Mouse (Mus musculus): ENCODE results near the gene Ass1. TPM values are rescaled to one million over a fixed set of nuclear protein-coding genes. Genes with fewer than 3 reads are reported as not detected.

Ass1 gene
- polyA plus RNA-seq, 1 experiment from 2014 or later, result 11.8 TPM

- peaks cover 59% of the 10 kb centered on the region for H3K4me1 ChIP-seq (replicated peaks)
- DNase-seq (ENCODE audit: low spot score), result no peak
These were observed 21.1 kb upstream of the Ass1 start for GRCm38 (mm10) chr2:31448756-31449440.

GRCm38 (mm10) chr2:31449441-31449815 lies 20.6 kb upstream of the Ass1 start:
- Histone ChIP-seq H3K4me1 (replicated peaks) (peaks cover 64% of the 10 kb centered on the region), H3K27me3 (ENCODE audit: insufficient read depth, poor library complexity, severe bottlenecking) (peaks cover 42% of the 10 kb centered on the region), H3K4me3 (no peak overlapping the region), H3K27ac (no peak overlapping the region), H3K36me3 (no peaks in the 10 kb centered on the region), H3K9me3 (no peaks in the 10 kb centered on the region)
- peak; percentile 54 for DNase-seq (ENCODE audit: low spot score)
- WGBS, result 47% methylated on average over 4 of the region's 4 CpGs

More at GRCm38 (mm10) chr2:31448756-31449440, 21.1 kb upstream of the Ass1 start:
- H3K36me3 ChIP-seq, result no peaks in the 10 kb centered on the region
- 41% methylated on average over 3 of the region's 3 CpGs for WGBS
- peak overlapping the region; percentile 45 for H3K27ac ChIP-seq
- no peak overlapping the region for H3K4me3 ChIP-seq
- peaks cover 38% of the 10 kb centered on the region for H3K27me3 ChIP-seq (ENCODE audit: insufficient read depth, poor library complexity, severe bottlenecking)
- H3K9me3 ChIP-seq, result no peaks in the 10 kb centered on the region

GRCm38 (mm10) chr2:31449902-31450301 lies 20.1 kb upstream of the Ass1 start:
- no peak for DNase-seq (ENCODE audit: low spot score)
- no peak overlapping the region for H3K4me3 ChIP-seq
- H3K27ac ChIP-seq, result no peak overlapping the region
- WGBS, result 91% methylated on average over 4 of the region's 4 CpGs
- peaks cover 67% of the 10 kb centered on the region for H3K4me1 ChIP-seq (replicated peaks)
- H3K9me3 ChIP-seq, result no peaks in the 10 kb centered on the region
- H3K27me3 ChIP-seq (ENCODE audit: insufficient read depth, poor library complexity, severe bottlenecking), result peaks cover 41% of the 10 kb centered on the region
- H3K36me3 ChIP-seq, result no peaks in the 10 kb centered on the region

GRCm38 (mm10) chr2:31450661-31451060 lies 19.3 kb upstream of the Ass1 start:
- H3K4me1 ChIP-seq (replicated peaks), result peaks cover 67% of the 10 kb centered on the region
- H3K36me3 ChIP-seq, result no peaks in the 10 kb centered on the region
- DNase-seq (ENCODE audit: low spot score), result no peak
- 22% methylated on average over 3 of the region's 3 CpGs for WGBS
- peaks cover 44% of the 10 kb centered on the region for H3K27me3 ChIP-seq (ENCODE audit: insufficient read depth, poor library complexity, severe bottlenecking)
- no peak overlapping the region for H3K4me3 ChIP-seq
- no peak overlapping the region for H3K27ac ChIP-seq
- H3K9me3 ChIP-seq, result no peaks in the 10 kb centered on the region

GRCm38 (mm10) chr2:31451530-31451929 lies 18.5 kb upstream of the Ass1 start:
- H3K27ac ChIP-seq, result no peak overlapping the region
- peaks cover 53% of the 10 kb centered on the region for H3K27me3 ChIP-seq (ENCODE audit: insufficient read depth, poor library complexity, severe bottlenecking)
- DNase-seq (ENCODE audit: low spot score), result no peak
- H3K4me1 ChIP-seq (replicated peaks), result peaks cover 65% of the 10 kb centered on the region
- no peak overlapping the region for H3K4me3 ChIP-seq
- H3K36me3 ChIP-seq, result no peaks in the 10 kb centered on the region
- WGBS, result 74% methylated on average over 1 of the region's 1 CpGs
- no peaks in the 10 kb centered on the region for H3K9me3 ChIP-seq

- Histone ChIP-seq H3K4me1 (replicated peaks) (peaks cover 63% of the 10 kb centered on the region), H3K27ac (no peak overlapping the region), H3K36me3 (no peaks in the 10 kb centered on the region), H3K9me3 (no peaks in the 10 kb centered on the region), H3K4me3 (no peak overlapping the region), H3K27me3 (ENCODE audit: insufficient read depth, poor library complexity, severe bottlenecking) (peaks cover 68% of the 10 kb centered on the region)
- WGBS, result 81% methylated on average over 13 of the region's 13 CpGs
- no peak for DNase-seq (ENCODE audit: low spot score)
These were observed 17.0 kb upstream of the Ass1 start for GRCm38 (mm10) chr2:31453011-31453410.

GRCm38 (mm10) chr2:31453559-31454177 lies 16.3 kb upstream of the Ass1 start:
- WGBS, result 37% methylated on average over 11 of the region's 11 CpGs
- DNase-seq (ENCODE audit: low spot score), result no peak
- no peaks in the 10 kb centered on the region for H3K36me3 ChIP-seq

GRCm38 (mm10) chr2:31454280-31454679 lies 15.7 kb upstream of the Ass1 start:
- Histone ChIP-seq H3K27me3 (ENCODE audit: insufficient read depth, poor library complexity, severe bottlenecking) (peaks cover 80% of the 10 kb centered on the region), H3K27ac (no peak overlapping the region), H3K9me3 (no peaks in the 10 kb centered on the region), H3K4me3 (no peak overlapping the region), H3K36me3 (no peaks in the 10 kb centered on the region), H3K4me1 (replicated peaks) (peaks cover 62% of the 10 kb centered on the region)
- 78% methylated on average over 8 of the region's 8 CpGs for WGBS
- DNase-seq (ENCODE audit: low spot score), result no peak

More at GRCm38 (mm10) chr2:31453559-31454177, 16.3 kb upstream of the Ass1 start:
- Histone ChIP-seq H3K27me3 (ENCODE audit: insufficient read depth, poor library complexity, severe bottlenecking) (peaks cover 74% of the 10 kb centered on the region), H3K4me3 (no peak overlapping the region), H3K4me1 (replicated peaks) (peaks cover 64% of the 10 kb centered on the region), H3K9me3 (no peaks in the 10 kb centered on the region), H3K27ac (no peak overlapping the region)

GRCm38 (mm10) chr2:31455418-31455817 lies 14.6 kb upstream of the Ass1 start:
- Histone ChIP-seq H3K4me3 (no peak overlapping the region), H3K9me3 (no peaks in the 10 kb centered on the region), H3K36me3 (no peaks in the 10 kb centered on the region), H3K27ac (no peak overlapping the region), H3K4me1 (replicated peaks) (peaks cover 62% of the 10 kb centered on the region), H3K27me3 (ENCODE audit: insufficient read depth, poor library complexity, severe bottlenecking) (peaks cover 92% of the 10 kb centered on the region)
- no peak for DNase-seq (ENCODE audit: low spot score)
- WGBS, result 84% methylated on average over 7 of the region's 7 CpGs

GRCm38 (mm10) chr2:31458460-31458859 lies 11.5 kb upstream of the Ass1 start:
- H3K4me3 ChIP-seq, result no peak overlapping the region
- WGBS, result 40% methylated on average over 5 of the region's 5 CpGs
- H3K27ac ChIP-seq, result no peak overlapping the region
- DNase-seq (ENCODE audit: low spot score), result no peak
- H3K9me3 ChIP-seq, result no peaks in the 10 kb centered on the region
- H3K36me3 ChIP-seq, result no peaks in the 10 kb centered on the region
- peaks cover 97% of the 10 kb centered on the region for H3K27me3 ChIP-seq (ENCODE audit: insufficient read depth, poor library complexity, severe bottlenecking)
- H3K4me1 ChIP-seq (replicated peaks), result peaks cover 37% of the 10 kb centered on the region

- DNase-seq (ENCODE audit: low spot score), result no peak
- H3K4me3 ChIP-seq, result peak overlapping the region; percentile 51
- WGBS, result 41% methylated on average over 16 of the region's 16 CpGs
These were observed 10.7 kb upstream of the Ass1 start for GRCm38 (mm10) chr2:31458989-31459936.

GRCm38 (mm10) chr2:31460025-31460571 lies 9.9 kb upstream of the Ass1 start:
- Histone ChIP-seq H3K4me3 (peak overlapping the region; percentile 51), H3K9me3 (no peaks in the 10 kb centered on the region), H3K27me3 (ENCODE audit: insufficient read depth, poor library complexity, severe bottlenecking) (peaks cover 99% of the 10 kb centered on the region), H3K4me1 (replicated peaks) (peaks cover 38% of the 10 kb centered on the region), H3K36me3 (no peaks in the 10 kb centered on the region), H3K27ac (peak overlapping the region; percentile 46; the same call in 1 of the 2 replicates)
- DNase-seq (ENCODE audit: low spot score), result peak; percentile 66
- WGBS, result under 1% methylated on average over 48 of the region's 48 CpGs

More at GRCm38 (mm10) chr2:31458989-31459936, 10.7 kb upstream of the Ass1 start:
- Histone ChIP-seq H3K27me3 (ENCODE audit: insufficient read depth, poor library complexity, severe bottlenecking) (peaks cover 98% of the 10 kb centered on the region), H3K9me3 (no peaks in the 10 kb centered on the region), H3K27ac (0 out of 2 replicates have a peak overlapping the region, but pooled peaks have one; percentile 46), H3K4me1 (replicated peaks) (peaks cover 39% of the 10 kb centered on the region), H3K36me3 (no peaks in the 10 kb centered on the region)
